Mouse (Mus musculus): ENCODE measurements around the gene 2310007B03Rik.

GRCm38 (mm10) chr1:93118816-93119215 is 41.9 kb downstream of the 2310007B03Rik start:
- no peak for TF ChIP-seq MAFK (IDR thresholded peaks at IDR 0.05; ENCODE audit: insufficient read depth, low read depth, low read length)
- no peak for TF ChIP-seq ZNF384 (IDR thresholded peaks at IDR 0.05; ENCODE audit: low read depth, low read length)
- no peak for TF ChIP-seq ZC3H11A (IDR thresholded peaks at IDR 0.05; ENCODE audit: borderline replicate concordance, low read depth, low read length)
- no peak for TF ChIP-seq HCFC1 (IDR thresholded peaks at IDR 0.05; ENCODE audit: borderline replicate concordance, insufficient read depth, low read length)

Data from ES-E14 (cell line).